Mouse (Mus musculus) liver, embryonic 14.5 days (tissue): Measurements from ENCODE around the gene Btnl2.

Experiments used
- CTCF ChIP-seq: IDR thresholded peaks from 2 replicates; pipeline ENCODE4 v1.5.1; 2016; ENCODE audit warnings: antibody characterized with exemption, low read depth, control low read depth
- EP300 ChIP-seq: IDR thresholded peaks from 2 replicates; pipeline ENCODE4 v1.6.1; 2016; ENCODE audit warnings: antibody characterized with exemption, low read depth

DNA sequence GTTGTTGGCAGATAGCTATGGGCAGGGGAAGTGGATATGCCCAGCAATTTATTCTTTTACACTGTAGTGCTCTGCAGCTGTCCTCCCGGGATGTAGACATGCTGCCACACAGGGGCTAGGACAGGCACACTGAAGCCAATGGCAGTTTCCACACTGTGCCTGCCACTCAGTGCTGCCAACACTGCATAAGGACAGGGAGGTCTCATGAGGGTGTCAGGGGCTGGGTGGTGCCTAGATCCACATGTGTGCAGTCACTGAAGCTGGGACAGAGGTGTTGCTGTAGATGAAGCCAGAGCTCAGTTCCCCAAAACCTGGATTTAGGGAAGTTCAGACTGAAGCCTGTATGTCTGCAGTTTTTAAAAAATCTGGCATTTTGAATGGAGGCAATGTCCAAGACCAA lies 42.4 kb upstream of the Btnl2 start:
- TF ChIP-seq CTCF (no peak), EP300 (no peak)
